Mouse (Mus musculus): Measurements from ENCODE around the gene Srprb. TPM values are rescaled to one million over a fixed set of nuclear protein-coding genes. Genes with fewer than 3 reads are reported as not detected.
"Not testable (repeated sequence)": the region's sequence is repeated elsewhere in the genome, so short reads cannot be mapped to it uniquely, and the experiment has no call there.

Srprb gene
- total and polyA plus RNA-seq, 2 experiments from 2014 or later, result 44.5 to 52.5 TPM

- TF ChIP-seq CTCF (IDR thresholded peaks at IDR 0.05), result no peak
- H3K4me1 ChIP-seq (ENCODE audit: insufficient read depth, low read length), result no peaks in the 10 kb centered on the region
- no peak overlapping the region for H3K4me3 ChIP-seq (ENCODE audit: low read depth, low read length)
- H3K9ac ChIP-seq (replicated peaks; ENCODE audit: low read length, poor library complexity, severe bottlenecking), result no peak overlapping the region
- no peaks in the 10 kb centered on the region for H3K27me3 ChIP-seq (ENCODE audit: insufficient read depth, low read length)
- ATAC-seq (ENCODE audit: low FRiP score), result 0 out of 2 replicates have a peak, but pooled peaks have one; percentile 27
- H3K9me3 ChIP-seq (ENCODE audit: low read length), result no peaks in the 10 kb centered on the region
- H3K36me3 ChIP-seq (ENCODE audit: insufficient read depth, low read length), result peaks cover 20% of the 10 kb centered on the region
- H3K27ac ChIP-seq (ENCODE audit: low read depth, low read length), result no peak overlapping the region
- peak overlapping the region; percentile 25; the same call in 1 of the 2 replicates for H3K4me2 ChIP-seq (ENCODE audit: low read depth, low read length, poor library complexity, severe bottlenecking)
- WGBS, result 49% methylated on average over 3 of the region's 3 CpGs
- peak; percentile 19 for DNase-seq (ENCODE audit: low spot score)
Observed at GRCm38 (mm10) chr9:103180303-103180702, 21.6 kb downstream of the Srprb start.

DNA sequence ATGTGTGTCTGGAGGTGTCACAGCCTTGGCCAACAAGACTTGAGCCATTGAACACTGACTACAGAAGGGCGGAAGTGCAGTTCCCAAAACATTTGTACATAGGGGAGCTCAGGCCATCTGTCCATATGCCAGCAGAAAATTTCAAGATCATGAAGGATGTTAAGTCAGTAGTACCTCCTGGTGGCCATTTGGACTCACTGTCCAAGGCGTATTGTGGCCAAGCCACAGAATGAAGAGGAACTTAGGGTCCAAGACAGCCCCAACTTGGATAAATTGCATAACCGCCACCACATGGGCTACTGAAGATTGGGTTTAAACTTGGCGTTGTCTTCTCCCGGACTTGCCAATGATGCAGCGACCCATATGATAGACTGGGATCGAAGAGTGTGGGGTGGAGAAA is 26.2 kb downstream of the Srprb start:
- ATAC-seq (ENCODE audit: low FRiP score), result no peak
- 95% methylated on average over 7 of the region's 7 CpGs for WGBS
- TF ChIP-seq CTCF (IDR thresholded peaks at IDR 0.05), result no peak; the same call in 1 of the 2 replicates

GRCm38 (mm10) chr9:103174771-103175519 is 27.0 kb downstream of the Srprb start:
- Histone ChIP-seq H3K4me1 (ENCODE audit: insufficient read depth, low read length) (no peaks in the 10 kb centered on the region), H3K9ac (replicated peaks; ENCODE audit: low read length, poor library complexity, severe bottlenecking) (no peak overlapping the region), H3K36me3 (ENCODE audit: insufficient read depth, low read length) (peaks cover 26% of the 10 kb centered on the region), H3K27me3 (ENCODE audit: insufficient read depth, low read length) (no peaks in the 10 kb centered on the region), H3K27ac (ENCODE audit: low read depth, low read length) (no peak overlapping the region), H3K4me2 (ENCODE audit: low read depth, low read length, poor library complexity, severe bottlenecking) (no peak overlapping the region), H3K9me3 (ENCODE audit: low read length) (no peaks in the 10 kb centered on the region), H3K4me3 (ENCODE audit: low read depth, low read length) (no peak overlapping the region)
- ATAC-seq (ENCODE audit: low FRiP score), result no peak
- 66% methylated on average over 6 of the region's 6 CpGs for WGBS
- DNase-seq (ENCODE audit: low spot score), result peak; percentile 45
- peak; percentile 73 for TF ChIP-seq CTCF (IDR thresholded peaks at IDR 0.05)

More for the DNA sequence above, 26.2 kb downstream of the Srprb start:
- no peaks in the 10 kb centered on the region for H3K27me3 ChIP-seq (ENCODE audit: insufficient read depth, low read length)
- no peak overlapping the region for H3K4me3 ChIP-seq (ENCODE audit: low read depth, low read length)
- no peaks in the 10 kb centered on the region for H3K9me3 ChIP-seq (ENCODE audit: low read length)
- H3K9ac ChIP-seq (replicated peaks; ENCODE audit: low read length, poor library complexity, severe bottlenecking), result no peak overlapping the region
- H3K4me2 ChIP-seq (ENCODE audit: low read depth, low read length, poor library complexity, severe bottlenecking), result no peak overlapping the region
- H3K36me3 ChIP-seq (ENCODE audit: insufficient read depth, low read length), result peaks cover 21% of the 10 kb centered on the region
- DNase-seq (ENCODE audit: low spot score), result no peak
- H3K27ac ChIP-seq (ENCODE audit: low read depth, low read length), result no peak overlapping the region
- no peaks in the 10 kb centered on the region for H3K4me1 ChIP-seq (ENCODE audit: insufficient read depth, low read length)

DNA sequence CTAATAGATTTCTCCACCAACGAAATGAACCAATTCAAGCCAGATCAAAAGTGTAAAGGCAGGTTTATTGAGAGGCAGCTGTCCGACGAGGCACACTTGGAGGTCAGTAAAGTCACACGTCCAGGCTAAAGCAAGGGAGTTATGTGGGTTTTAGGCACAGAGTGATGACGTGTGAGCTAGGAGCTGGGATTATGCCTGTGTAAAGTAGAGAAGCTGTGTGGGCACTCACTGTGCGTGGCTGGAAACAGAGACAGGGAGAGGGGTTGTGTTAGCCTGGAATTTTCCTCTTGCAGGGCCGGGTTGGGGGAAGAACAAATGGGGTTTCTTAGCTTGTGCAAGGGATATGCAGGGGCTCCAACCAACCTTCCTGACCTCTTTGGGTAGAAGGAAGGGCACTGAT is 33.2 kb downstream of the Srprb start:
- H3K27ac ChIP-seq (ENCODE audit: low read depth, low read length), result no peak overlapping the region
- 69% methylated on average over 7 of the region's 7 CpGs for WGBS
- no peak for DNase-seq (ENCODE audit: low spot score)
- no peak overlapping the region for H3K4me3 ChIP-seq (ENCODE audit: low read depth, low read length)
- no peak overlapping the region for H3K4me2 ChIP-seq (ENCODE audit: low read depth, low read length, poor library complexity, severe bottlenecking)
- ATAC-seq (ENCODE audit: low FRiP score), result no peak
- peaks cover 52% of the 10 kb centered on the region for H3K36me3 ChIP-seq (ENCODE audit: insufficient read depth, low read length)
- no peak for TF ChIP-seq CTCF (IDR thresholded peaks at IDR 0.05)
- no peak overlapping the region for H3K9ac ChIP-seq (replicated peaks; ENCODE audit: low read length, poor library complexity, severe bottlenecking)
- H3K9me3 ChIP-seq (ENCODE audit: low read length), result no peaks in the 10 kb centered on the region
- no peaks in the 10 kb centered on the region for H3K27me3 ChIP-seq (ENCODE audit: insufficient read depth, low read length)
- no peaks in the 10 kb centered on the region for H3K4me1 ChIP-seq (ENCODE audit: insufficient read depth, low read length)

DNA sequence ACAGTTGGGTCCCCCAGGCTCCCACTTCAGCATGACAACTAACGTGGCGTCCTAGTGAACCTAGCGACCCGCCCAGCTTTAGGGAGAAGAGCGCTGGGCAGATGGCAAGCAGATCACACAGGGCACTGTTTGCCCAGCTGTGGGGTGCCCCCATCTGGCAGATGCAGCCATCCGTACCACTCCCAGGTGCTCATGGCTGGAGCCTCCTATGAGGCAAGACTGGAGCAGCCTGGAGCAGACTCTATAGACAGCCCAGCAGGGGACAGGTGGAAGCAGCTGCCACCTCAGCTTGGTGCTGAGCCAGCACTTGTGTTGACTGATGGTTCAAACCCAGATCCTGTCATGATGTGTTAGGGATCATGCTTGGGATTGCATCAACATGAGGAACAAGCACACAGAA is 33.9 kb downstream of the Srprb start:
- peaks cover 57% of the 10 kb centered on the region for H3K36me3 ChIP-seq (ENCODE audit: insufficient read depth, low read length)
- no peaks in the 10 kb centered on the region for H3K4me1 ChIP-seq (ENCODE audit: insufficient read depth, low read length)
- TF ChIP-seq CTCF (IDR thresholded peaks at IDR 0.05), result no peak
- H3K9me3 ChIP-seq (ENCODE audit: low read length), result no peaks in the 10 kb centered on the region
- peak; percentile 75 for DNase-seq (ENCODE audit: low spot score)
- WGBS, result 71% methylated on average over 6 of the region's 6 CpGs
- no peak overlapping the region for H3K4me2 ChIP-seq (ENCODE audit: low read depth, low read length, poor library complexity, severe bottlenecking)
- H3K9ac ChIP-seq (replicated peaks; ENCODE audit: low read length, poor library complexity, severe bottlenecking), result no peak overlapping the region
- no peak overlapping the region for H3K4me3 ChIP-seq (ENCODE audit: low read depth, low read length)
- no peak overlapping the region for H3K27ac ChIP-seq (ENCODE audit: low read depth, low read length)
- no peaks in the 10 kb centered on the region for H3K27me3 ChIP-seq (ENCODE audit: insufficient read depth, low read length)
- peak; percentile 50; the same call in 1 of the 2 replicates for ATAC-seq (ENCODE audit: low FRiP score)

GRCm38 (mm10) chr9:103163806-103164205 is 38.1 kb downstream of the Srprb start:
- Histone ChIP-seq H3K9me3 (ENCODE audit: low read length) (no peaks in the 10 kb centered on the region), H3K36me3 (ENCODE audit: insufficient read depth, low read length) (peaks cover 55% of the 10 kb centered on the region), H3K27me3 (ENCODE audit: insufficient read depth, low read length) (no peaks in the 10 kb centered on the region), H3K4me2 (ENCODE audit: low read depth, low read length, poor library complexity, severe bottlenecking) (no peak overlapping the region), H3K4me3 (ENCODE audit: low read depth, low read length) (no peak overlapping the region), H3K4me1 (ENCODE audit: insufficient read depth, low read length) (no peaks in the 10 kb centered on the region), H3K27ac (ENCODE audit: low read depth, low read length) (no peak overlapping the region), H3K9ac (replicated peaks; ENCODE audit: low read length, poor library complexity, severe bottlenecking) (no peak overlapping the region)
- ATAC-seq (ENCODE audit: low FRiP score) (no peak), DNase-seq (ENCODE audit: low spot score) (no peak)
- WGBS, result 66% methylated on average over 15 of the region's 15 CpGs
- no peak for TF ChIP-seq CTCF (IDR thresholded peaks at IDR 0.05)

GRCm38 (mm10) chr9:103155158-103155557 is 46.8 kb downstream of the Srprb start:
- not testable (repeated sequence) for H3K4me1 ChIP-seq (ENCODE audit: insufficient read depth, low read length); H3K9me3 ChIP-seq (ENCODE audit: low read length); H3K4me2 ChIP-seq (ENCODE audit: low read depth, low read length, poor library complexity, severe bottlenecking); DNase-seq (ENCODE audit: low spot score); H3K4me3 ChIP-seq (ENCODE audit: low read depth, low read length); ATAC-seq (ENCODE audit: low FRiP score); H3K9ac ChIP-seq (replicated peaks; ENCODE audit: low read length, poor library complexity, severe bottlenecking); H3K27me3 ChIP-seq (ENCODE audit: insufficient read depth, low read length); H3K27ac ChIP-seq (ENCODE audit: low read depth, low read length)
- H3K36me3 ChIP-seq (ENCODE audit: insufficient read depth, low read length), result peaks cover 13% of the 10 kb centered on the region; the same call in 1 of the 2 replicates
- WGBS, result 87% methylated on average over 7 of the region's 7 CpGs
